Mouse (Mus musculus) liver, embryonic 16.5 days (tissue): ENCODE measurements around the gene Gm45902. TPM values are rescaled to one million over a fixed set of nuclear protein-coding genes. Genes with fewer than 3 reads are reported as not detected.

Experiments used
- ATAC-seq: fragments of 200-750 bp; cut with Nextera tagmentation; 2 replicates; pipeline ENCODE4 v1.8.0; 2017; ENCODE audit warnings: low read depth, mild to moderate bottlenecking, moderate number of reproducible peaks, moderate library complexity
- H3K27ac ChIP-seq: fragments of 300-500 bp; sonication (generic); 2 replicates; pipeline ENCODE4 v1.5.1; 2014; ENCODE audit warnings: mild to moderate bottlenecking, low read length
- H3K27me3 ChIP-seq: fragments of 300-500 bp; sonication (generic); 2 replicates; pipeline ENCODE4 v1.6.1; 2014; ENCODE audit warnings: low read depth, low read length, mixed read lengths; ENCODE audit not compliant: control insufficient read depth, insufficient read depth
- H3K36me3 ChIP-seq: fragments of 300-500 bp; sonication (generic); 2 replicates; pipeline ENCODE4 v1.6.1; 2014; ENCODE audit warnings: mild to moderate bottlenecking; ENCODE audit not compliant: control insufficient read depth, insufficient read depth
- H3K4me1 ChIP-seq: fragments of 300-500 bp; sonication (generic); 2 replicates; pipeline ENCODE4 v1.6.1; 2014; ENCODE audit warnings: low read depth, low read length, mixed read lengths; ENCODE audit not compliant: control insufficient read depth
- H3K4me2 ChIP-seq: fragments of 300-500 bp; sonication (generic); 2 replicates; pipeline ENCODE4 v1.6.1; 2014; ENCODE audit warnings: low read depth, low read length, mixed read lengths
- H3K4me3 ChIP-seq: fragments of 300-500 bp; sonication (generic); 2 replicates; pipeline ENCODE4 v1.5.1; 2014; ENCODE audit warnings: low read depth, mild to moderate bottlenecking, low read length
- H3K9ac ChIP-seq: fragments of 300-500 bp; sonication (generic); 2 replicates; pipeline ENCODE4 v1.6.1; 2014; ENCODE audit warnings: low read depth, low read length
- H3K9me3 ChIP-seq: fragments of 300-500 bp; sonication (generic); replicated peaks from 2 replicates; pipeline ENCODE4 v1.6.1; 2016; ENCODE audit warnings: low read length; ENCODE audit not compliant: control insufficient read depth
- WGBS: fragments of 180-500 bp; shearing (Covaris S2); extraction: QIAGEN DNeasy Blood & Tissue Kit; methylation state at CpG from one replicate; pipeline ENCODE4 v1.1.7; 2014; ENCODE audit not compliant: insufficient replicate concordance; 5-methylcytosine and 5-hydroxymethylcytosine counted together
- polyA plus RNA-seq: library from polyadenylated mRNA; unstranded; fragments of >200 nt; fragmentation: Nextera tagmentation; extraction: Ambion mirVana; gene quantifications from 2 replicates; pipeline ENCODE4 v1.2.1, GENCODE M21; 2015

The Gm45902 gene
- 1.4 and 1.5 TPM in 2 replicates for polyA plus RNA-seq

DNA sequence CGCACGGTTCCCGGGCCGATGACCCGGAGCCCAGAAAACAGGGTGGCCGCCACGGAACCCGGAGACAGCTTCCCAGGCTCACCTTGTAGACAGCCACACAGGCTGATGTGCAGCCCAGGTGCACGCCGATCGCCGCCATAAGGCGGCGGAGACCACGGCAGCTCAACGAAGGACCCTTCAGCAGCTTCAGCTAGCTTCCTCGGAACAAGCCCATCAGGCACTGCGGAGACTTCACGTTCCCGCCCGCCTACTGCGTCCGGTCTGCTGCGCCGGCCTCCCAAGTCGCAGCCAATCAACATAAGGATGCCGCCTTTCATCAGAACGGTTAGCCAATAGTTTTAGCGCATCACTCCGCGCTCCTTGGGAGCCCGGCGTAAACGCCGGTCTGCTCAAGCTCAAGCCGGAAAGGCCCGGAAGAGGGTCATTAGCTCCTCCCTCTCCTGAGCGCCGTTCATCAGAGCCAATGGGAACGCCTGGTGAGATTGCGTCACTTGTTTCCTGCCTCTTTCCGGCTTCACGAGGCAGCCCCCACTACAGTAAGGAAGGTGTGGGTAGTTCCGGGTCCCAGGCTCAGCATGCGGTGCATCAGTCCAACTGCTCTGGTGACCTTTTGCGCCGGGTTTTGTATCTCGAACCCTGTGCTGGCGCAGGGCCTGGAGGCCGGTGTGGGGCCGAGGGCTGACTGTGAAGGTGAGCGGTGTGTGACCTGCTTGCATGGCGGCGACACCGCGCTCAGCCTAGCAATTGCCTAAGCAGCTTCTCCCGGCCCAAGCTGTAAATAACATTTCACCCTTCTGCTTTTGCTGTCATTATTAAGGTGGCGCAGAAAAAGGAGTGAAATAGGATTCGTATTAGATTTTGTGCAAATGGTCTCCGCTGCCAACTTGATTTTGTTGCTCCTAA, at the start of gene Gm45902, which contains the start of the genes Hspa14 and Cdnf:
Gene Gm45902, minus strand, starts transcription at position 239 of the 903 bp plus-strand sequence.
Gene Hspa14, minus strand, starts transcription at position 263 of the 903 bp plus-strand sequence.
Gene Cdnf, plus strand, starts transcription at position 479 of the 903 bp plus-strand sequence.
- WGBS = under 1% methylated on average over 60 of the region's 60 CpGs

DNA sequence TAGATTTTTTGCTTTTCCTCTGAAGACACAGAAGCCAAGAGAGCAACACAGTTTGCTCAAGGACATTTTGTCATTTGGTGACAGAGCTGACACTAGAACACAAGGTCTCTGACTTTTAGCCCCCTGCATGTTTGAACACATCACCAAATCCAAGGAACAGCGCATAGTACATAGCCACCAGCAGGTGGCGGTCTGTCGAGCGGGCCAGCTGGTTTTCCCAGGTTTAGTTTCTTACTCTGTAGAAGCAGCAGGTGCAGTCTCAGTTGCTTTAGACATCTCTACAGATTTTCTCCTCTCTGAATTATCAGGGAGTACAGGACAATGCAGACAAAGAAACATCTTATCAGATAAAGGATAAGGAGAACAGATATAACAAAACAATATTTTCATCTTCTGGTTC, 34.0 kb upstream of the Gm45902 start:
- ATAC-seq = no peak; the same call in 1 of the 2 replicates
- 4% methylated on average over 4 of the region's 4 CpGs for WGBS

More for the DNA sequence above, at the start of gene Gm45902, which contains the start of the genes Hspa14 and Cdnf:
- Histone ChIP-seq H3K4me1 (peaks cover 7% of the 10 kb centered on the region), H3K4me3 (peak within 1 kb of the TSS; percentile 91), H3K9ac (peak within 1 kb of the TSS; percentile 83), H3K36me3 (peaks cover 24% of the 10 kb centered on the region), H3K9me3 (no peaks in the 10 kb centered on the region), H3K27ac (peak within 1 kb of the TSS; percentile 84), H3K4me2 (peak within 1 kb of the TSS; percentile 72), H3K27me3 (no peaks in the 10 kb centered on the region)
- ATAC-seq = peak; percentile 99

DNA sequence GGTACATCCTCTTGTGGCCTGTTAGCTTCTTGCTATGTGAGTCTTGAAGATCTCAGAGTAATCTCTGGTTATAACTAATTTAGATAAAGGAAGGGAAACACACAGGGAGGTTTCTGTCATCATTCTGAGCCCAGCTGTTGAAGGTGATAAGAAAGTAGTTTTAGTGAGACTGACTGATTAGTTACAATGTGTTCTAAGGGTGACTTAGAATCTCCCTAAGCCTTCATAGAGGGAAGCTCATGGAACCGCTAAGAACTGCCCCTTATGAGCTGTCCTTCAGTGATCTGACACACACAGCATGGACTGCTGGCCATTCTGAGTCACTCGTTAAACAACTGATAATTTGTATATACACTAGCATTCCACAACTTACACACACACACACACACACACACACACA, 33.5 kb upstream of the Gm45902 start:
- H3K4me2 ChIP-seq = no peak overlapping the region
- no peaks in the 10 kb centered on the region for H3K9me3 ChIP-seq
- WGBS = 24% methylated on average over 2 of the region's 2 CpGs
- no peak overlapping the region for H3K27ac ChIP-seq
- H3K4me3 ChIP-seq = no peak overlapping the region
- H3K36me3 ChIP-seq = no peaks in the 10 kb centered on the region
- H3K4me1 ChIP-seq = no peaks in the 10 kb centered on the region
- ATAC-seq = no peak
- H3K9ac ChIP-seq = no peak overlapping the region
- no peaks in the 10 kb centered on the region for H3K27me3 ChIP-seq

More for the DNA sequence above, 34.0 kb upstream of the Gm45902 start:
- no peaks in the 10 kb centered on the region for H3K36me3 ChIP-seq
- no peak overlapping the region for H3K4me2 ChIP-seq
- H3K27me3 ChIP-seq = no peaks in the 10 kb centered on the region
- no peak overlapping the region for H3K27ac ChIP-seq
- H3K9me3 ChIP-seq = no peaks in the 10 kb centered on the region
- H3K4me3 ChIP-seq = no peak overlapping the region
- no peaks in the 10 kb centered on the region for H3K4me1 ChIP-seq
- no peak overlapping the region for H3K9ac ChIP-seq

DNA sequence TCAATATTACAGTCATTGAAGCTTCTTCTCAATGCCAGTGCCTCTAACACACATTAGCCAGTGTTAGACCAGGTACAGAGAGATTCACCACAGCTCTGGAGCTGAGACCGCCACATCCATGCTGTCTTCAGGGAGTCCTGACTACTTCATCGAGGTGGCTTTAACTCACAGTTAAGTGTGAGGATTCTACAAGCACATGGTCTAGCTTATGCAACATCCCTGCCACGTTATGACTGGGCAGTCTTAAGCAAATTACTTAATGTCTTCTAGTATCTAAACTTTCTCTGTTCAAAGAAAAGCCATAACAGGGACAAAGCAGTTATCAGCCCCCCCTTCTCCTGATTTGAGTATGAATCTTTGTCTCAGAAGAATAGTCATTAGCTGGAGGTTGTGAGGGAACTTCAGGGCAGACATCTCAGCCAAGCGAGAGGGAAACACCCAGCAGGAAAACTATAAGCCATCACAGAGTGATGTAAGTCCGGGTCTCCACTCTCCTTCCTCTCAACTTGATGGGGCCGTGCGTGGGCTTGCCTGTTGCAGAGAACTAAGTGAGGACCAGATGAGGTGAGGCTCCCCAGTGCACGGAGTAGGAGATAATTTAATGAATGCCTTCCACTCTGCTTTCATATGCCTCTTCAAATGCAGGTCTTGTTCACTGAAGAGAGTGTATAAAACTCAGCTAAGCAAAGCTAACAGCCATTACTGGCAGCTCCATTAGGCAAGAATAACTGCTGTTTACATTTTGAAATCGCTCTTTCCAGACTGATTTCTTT, 28.9 kb upstream of the Gm45902 start:
- H3K4me1 ChIP-seq = no peaks in the 10 kb centered on the region
- no peak overlapping the region for H3K9ac ChIP-seq
- no peak overlapping the region for H3K4me2 ChIP-seq
- no peak overlapping the region for H3K4me3 ChIP-seq
- WGBS = 48% methylated on average over 9 of the region's 9 CpGs
- no peaks in the 10 kb centered on the region for H3K36me3 ChIP-seq
- no peaks in the 10 kb centered on the region for H3K9me3 ChIP-seq
- no peaks in the 10 kb centered on the region for H3K27me3 ChIP-seq
- no peak overlapping the region for H3K27ac ChIP-seq
- ATAC-seq = no peak

- no peaks in the 10 kb centered on the region for H3K4me1 ChIP-seq
- WGBS = 56% methylated on average over 6 of the region's 6 CpGs
- no peaks in the 10 kb centered on the region for H3K27me3 ChIP-seq
- H3K27ac ChIP-seq = no peak overlapping the region
- H3K4me2 ChIP-seq = no peak overlapping the region
- H3K36me3 ChIP-seq = no peaks in the 10 kb centered on the region
- H3K4me3 ChIP-seq = no peak overlapping the region
- H3K9me3 ChIP-seq = no peaks in the 10 kb centered on the region
- ATAC-seq = no peak
- H3K9ac ChIP-seq = no peak overlapping the region
Measured at GRCm38 (mm10) chr2:3526288-3526687, 13.7 kb upstream of the Gm45902 start.

- Histone ChIP-seq H3K27ac (no peak overlapping the region), H3K4me2 (no peak overlapping the region), H3K4me3 (no peak overlapping the region), H3K4me1 (no peaks in the 10 kb centered on the region), H3K36me3 (no peaks in the 10 kb centered on the region), H3K9ac (no peak overlapping the region), H3K9me3 (no peaks in the 10 kb centered on the region), H3K27me3 (no peaks in the 10 kb centered on the region)
- no peak for ATAC-seq
- WGBS = 52% methylated on average over 4 of the region's 4 CpGs
Measured at GRCm38 (mm10) chr2:3522558-3522957, 10.0 kb upstream of the Gm45902 start.

- Histone ChIP-seq H3K9ac (peak overlapping the region; percentile 81), H3K4me1 (peaks cover 7% of the 10 kb centered on the region), H3K4me2 (peak overlapping the region; percentile 65), H3K27me3 (no peaks in the 10 kb centered on the region), H3K27ac (peak overlapping the region; percentile 84), H3K4me3 (peak overlapping the region; percentile 91), H3K36me3 (peaks cover 25% of the 10 kb centered on the region), H3K9me3 (no peaks in the 10 kb centered on the region)
- 0% methylated on average over 15 of the region's 15 CpGs for WGBS
- ATAC-seq = no peak
Measured at GRCm38 (mm10) chr2:3512076-3512475, 514 bp downstream of the Gm45902 start.

DNA sequence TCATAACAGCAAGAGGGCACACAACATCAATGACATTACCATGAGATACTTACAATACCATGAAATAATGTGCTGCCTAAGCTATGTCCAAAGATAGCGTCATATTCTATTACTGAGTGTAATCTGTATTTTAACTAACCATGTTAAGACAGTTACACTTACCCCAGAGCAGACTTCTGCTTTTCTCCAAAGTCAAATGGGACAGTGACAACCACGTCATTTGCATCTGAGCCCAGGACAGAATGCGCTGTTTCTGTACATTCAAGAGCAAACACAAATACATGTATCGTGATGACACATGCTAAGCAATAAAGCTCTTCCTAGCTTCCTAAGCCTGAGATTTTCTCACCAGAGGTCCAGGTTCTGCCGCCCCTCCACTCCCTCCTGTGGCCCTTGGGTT, 11.7 kb downstream of the Gm45902 start:
- Histone ChIP-seq H3K9me3 (no peaks in the 10 kb centered on the region), H3K9ac (no peak overlapping the region), H3K4me3 (no peak overlapping the region), H3K36me3 (peaks cover 22% of the 10 kb centered on the region), H3K27me3 (no peaks in the 10 kb centered on the region), H3K4me2 (no peak overlapping the region), H3K4me1 (no peaks in the 10 kb centered on the region; the same call in 1 of the 2 replicates), H3K27ac (no peak overlapping the region)
- WGBS = 84% methylated on average over 5 of the region's 5 CpGs
- ATAC-seq = no peak
